Mouse (Mus musculus) spleen, adult 2 months (tissue): ENCODE results near the gene Oprm1.

Experiments
- CTCF ChIP-seq: fragments of 200-500 bp; IDR thresholded peaks from 2 replicates; pipeline ENCODE4 v1.5.1; 2011; ENCODE audit warnings: mild to moderate bottlenecking, inconsistent platforms; ENCODE audit not compliant: insufficient read depth, insufficient read length, insufficient replicate concordance; ENCODE audit errors: extremely low read depth
- POLR2A ChIP-seq: fragments of 200-500 bp; IDR thresholded peaks from 2 replicates; pipeline ENCODE4 v1.6.1; 2011; ENCODE audit warnings: low read depth, low read length, inconsistent platforms

- TF ChIP-seq CTCF = no peak
- TF ChIP-seq POLR2A = no peak
Observed at GRCm38 (mm10) chr10:6717181-6717948, 40.9 kb upstream of the Oprm1 start.
